Mouse (Mus musculus) Patski (cell line): Measurements from ENCODE around the gene Renbp. TPM values are rescaled to one million over a fixed set of nuclear protein-coding genes. Genes with fewer than 3 reads are reported as not detected.

Experiments used
- ATAC-seq: fragments of 100-300 bp; one replicate; pipeline ENCODE4 v1.8.0; 2021
- CTCF ChIA-PET: fragments of 350-600 bp; sonication (Branson Sonifier 250); formaldehyde crosslinking; loops from one replicate; lab custom pipeline; 2022; ENCODE audit warnings: inconsistent platforms; lab: Charles Lee
- POLR2A ChIA-PET: fragments of 350-600 bp; sonication (Branson Sonifier 250); formaldehyde crosslinking; loops from one replicate; lab custom pipeline; 2022; ENCODE audit warnings: antibody characterized with exemption, inconsistent platforms; lab: Charles Lee
- DNase-seq: peaks from one replicate; pipeline ENCODE4 v3.0.0-alpha.2; 2011; ENCODE audit warnings: low read depth, low spot score
- H3K27me3 ChIP-seq: fragments of 371-371 bp; one replicate; pipeline ENCODE4 v1.5.1; 2021
- CTCF ChIP-seq: fragments of 100-300 bp; IDR thresholded peaks from one replicate; pipeline ENCODE4 v1.5.1; 2021
- in situ Hi-C: fragments of 300-500 bp; cut with MboI; formaldehyde crosslinking; loops from 3 replicates; pipeline ENCODE4 v1.11.1; 2018; ENCODE audit warnings: low pct_unique_long_range_greater_than_20kb, mixed read lengths
- polyA plus RNA-seq: library from polyadenylated mRNA; unstranded; gene quantifications from one replicate; pipeline ENCODE4 v1.2.3, GENCODE M21; 2021

The Renbp gene
- polyA plus RNA-seq: 166 TPM

GRCm38 (mm10) chrX:73930402-73931062, at the start of gene Renbp:
Gene Renbp, minus strand, starts transcription at chrX:73930850.
- ATAC-seq (peak; percentile 93), DNase-seq (peak; percentile 49)
- no peak for TF ChIP-seq CTCF
- in situ Hi-C loops: no loop called here
- ChIA-PET CTCF (interaction anchor here (1.4 to 2.3 kb wide), 2 partner anchors 10 to 17 kb away, joined by 5 read pairs; partner anchors contain the start of genes Arhgap4 and Naa10), POLR2A (no interaction called here)
- peaks cover 7% of the 10 kb centered on the region for H3K27me3 ChIP-seq

- DNase-seq (no peak), ATAC-seq (no peak)
- ChIA-PET POLR2A (no interaction called here), CTCF (no interaction called here)
- no peak for TF ChIP-seq CTCF
- H3K27me3 ChIP-seq: peaks cover 6% of the 10 kb centered on the region
- in situ Hi-C loops: no loop called here
Observed at GRCm38 (mm10) chrX:73977783-73978182, 47.1 kb upstream of the Renbp start.

GRCm38 (mm10) chrX:73976283-73976682, 45.6 kb upstream of the Renbp start:
- POLR2A ChIA-PET: no interaction called here
- DNase-seq: no peak
- no peak for TF ChIP-seq CTCF
- in situ Hi-C loops: no loop called here
- CTCF ChIA-PET: no interaction called here
- no peak for ATAC-seq
- H3K27me3 ChIP-seq: peaks cover 6% of the 10 kb centered on the region

GRCm38 (mm10) chrX:73972774-73973173, 42.1 kb upstream of the Renbp start:
- CTCF ChIA-PET: no interaction called here
- TF ChIP-seq CTCF: no peak
- ATAC-seq: no peak
- H3K27me3 ChIP-seq: peaks cover 3% of the 10 kb centered on the region
- POLR2A ChIA-PET: no interaction called here
- DNase-seq: no peak
- in situ Hi-C loops: loop anchor here (25.0 kb wide), 1 partner anchor 440 kb away; no protein-coding TSS in a partner anchor

- ChIA-PET POLR2A (no interaction called here), CTCF (no interaction called here)
- TF ChIP-seq CTCF: no peak
- H3K27me3 ChIP-seq: no peaks in the 10 kb centered on the region
- DNase-seq (no peak), ATAC-seq (no peak)
- in situ Hi-C loops: loop anchor here (25.0 kb wide), 1 partner anchor 442 kb away; no protein-coding TSS in a partner anchor
Observed at GRCm38 (mm10) chrX:73970781-73971180, 40.1 kb upstream of the Renbp start.

- ChIA-PET CTCF (no interaction called here), POLR2A (no interaction called here)
- TF ChIP-seq CTCF: no peak
- in situ Hi-C loops: loop anchor here (5.0 to 25.0 kb wide), 3 partner anchors 53 to 443 kb away; partner anchors contain the start of gene Irak1
- ATAC-seq (no peak), DNase-seq (no peak)
- no peaks in the 10 kb centered on the region for H3K27me3 ChIP-seq
Observed at GRCm38 (mm10) chrX:73969729-73970128, 39.1 kb upstream of the Renbp start.

GRCm38 (mm10) chrX:73969167-73969566, 38.5 kb upstream of the Renbp start:
- no peak for TF ChIP-seq CTCF
- DNase-seq: no peak
- in situ Hi-C loops: loop anchor here (5.0 to 25.0 kb wide), 3 partner anchors 53 to 443 kb away; partner anchors contain the start of gene Irak1
- no peaks in the 10 kb centered on the region for H3K27me3 ChIP-seq
- POLR2A ChIA-PET: interaction anchor here (1.5 kb wide), 1 partner anchor 52 kb away, joined by 4 read pairs; no protein-coding TSS in a partner anchor
- CTCF ChIA-PET: interaction anchor here (0.9 to 1.7 kb wide), 3 partner anchors 29 to 111 kb away, joined by 3 to 4 read pairs (median 3); no protein-coding TSS in a partner anchor
- no peak for ATAC-seq

- ChIA-PET CTCF (interaction anchor here (1.7 kb wide), 1 partner anchor 31 kb away, joined by 4 read pairs; no protein-coding TSS in a partner anchor), POLR2A (interaction anchor here (0.7 to 1.4 kb wide), 5 partner anchors 47 to 301 kb away, joined by 3 to 4 read pairs (median 3); partner anchors contain the start of gene Irak1)
- no peak for TF ChIP-seq CTCF
- no peaks in the 10 kb centered on the region for H3K27me3 ChIP-seq
- DNase-seq (peak; percentile 42), ATAC-seq (peak; percentile 68)
- in situ Hi-C loops: loop anchor here (5.0 to 25.0 kb wide), 3 partner anchors 55 to 445 kb away; partner anchors contain the start of gene Irak1
Observed at GRCm38 (mm10) chrX:73967177-73968075, 36.8 kb upstream of the Renbp start.

- DNase-seq: peak; percentile 44
- ChIA-PET CTCF (no interaction called here), POLR2A (interaction anchor here (1.4 kb wide), 2 partner anchors 48 to 56 kb away, joined by 3 read pairs; no protein-coding TSS in a partner anchor)
- no peak for TF ChIP-seq CTCF
- no peaks in the 10 kb centered on the region for H3K27me3 ChIP-seq
- in situ Hi-C loops: loop anchor here (5.0 to 25.0 kb wide), 3 partner anchors 56 to 446 kb away; partner anchors contain the start of gene Irak1
- peak; percentile 54 for ATAC-seq
Observed at GRCm38 (mm10) chrX:73966248-73967176, 35.9 kb upstream of the Renbp start, which contains the start of gene Hcfc1. Gene Hcfc1, minus strand, starts transcription at chrX:73966357.
